Mouse (Mus musculus) heart, adult 9 months (tissue): Measurements from ENCODE around the gene Zfp354b.

Experiments
- DNase-seq, 2 experiments: peaks; one replicate each; pipeline ENCODE4 v3.0.0; 2022; ENCODE audit warnings: low spot score in 2 of 2

Gene Zfp354b

GRCm38 (mm10) chr11:50931451-50931866 lies at the start of gene Zfp354b:
TSS of gene Zfp354b (minus strand) at chr11:50931633.
- peak; percentile 81 to 84 for DNase-seq

- DNase-seq, result no peak
Measured at GRCm38 (mm10) chr11:50977216-50977615, 45.8 kb upstream of the Zfp354b start.

GRCm38 (mm10) chr11:50966230-50966629 lies 34.8 kb upstream of the Zfp354b start, which contains the start of gene Olfr1378:
TSS of gene Olfr1378 (plus strand) at chr11:50966530.
- no peak for DNase-seq

GRCm38 (mm10) chr11:50964886-50965285 lies 33.5 kb upstream of the Zfp354b start:
- peak; percentile 33 to 77 for DNase-seq

DNA sequence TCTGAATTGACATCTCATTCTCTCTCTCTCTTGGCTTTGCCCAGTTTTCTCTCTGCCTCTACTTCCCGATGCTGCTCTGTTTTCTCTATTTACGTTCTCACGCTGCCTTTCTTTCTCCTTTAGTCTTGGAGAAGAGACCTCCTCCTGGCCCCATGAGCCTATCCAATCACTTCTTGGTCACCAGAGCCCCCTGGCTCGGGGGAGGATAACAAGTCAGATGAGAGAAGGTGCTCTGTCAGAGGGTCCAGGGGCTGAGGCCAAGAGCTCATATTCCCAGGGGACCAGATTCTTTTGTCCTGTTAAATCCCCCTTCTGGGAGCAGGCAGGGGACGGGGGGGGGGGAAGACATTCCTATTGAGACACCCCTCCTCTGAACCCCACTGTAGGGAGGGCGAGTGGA lies 22.2 kb upstream of the Zfp354b start, which contains the start of gene Prop1:
TSS of gene Prop1 (minus strand) at position 101 of the 400 bp plus-strand sequence.
- no peak for DNase-seq

GRCm38 (mm10) chr11:50952290-50952689 lies 20.9 kb upstream of the Zfp354b start:
- no peak for DNase-seq

GRCm38 (mm10) chr11:50943506-50943905 lies 12.1 kb upstream of the Zfp354b start, which contains the start of gene 4933414I15Rik:
TSS of gene 4933414I15Rik (minus strand) at chr11:50943765.
- DNase-seq, result no peak

DNA sequence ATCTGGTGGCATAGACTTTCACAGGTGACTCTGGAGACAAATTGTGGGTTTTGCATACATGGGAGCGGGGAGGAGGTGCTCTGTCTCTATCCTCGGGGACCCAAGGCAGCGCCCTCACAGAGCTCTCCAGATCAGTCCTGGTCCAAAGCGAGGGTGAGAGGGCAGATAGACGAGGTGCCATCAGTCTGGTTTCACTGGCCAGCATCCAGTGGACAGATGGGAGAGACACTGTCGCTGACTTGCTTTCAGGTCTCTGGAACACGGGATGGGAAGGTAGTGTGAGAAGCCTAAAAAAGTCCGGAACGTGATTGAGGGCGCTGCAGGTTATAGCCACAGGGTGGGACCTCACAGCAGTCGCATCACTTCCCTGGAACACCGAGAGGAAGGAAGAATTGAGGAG lies 11.0 kb upstream of the Zfp354b start:
- no peak for DNase-seq

- no peak for DNase-seq
Measured at GRCm38 (mm10) chr11:50939621-50940366, 8.4 kb upstream of the Zfp354b start.

- no peak for DNase-seq
Measured at GRCm38 (mm10) chr11:50938435-50938834, 7.0 kb upstream of the Zfp354b start.

DNA sequence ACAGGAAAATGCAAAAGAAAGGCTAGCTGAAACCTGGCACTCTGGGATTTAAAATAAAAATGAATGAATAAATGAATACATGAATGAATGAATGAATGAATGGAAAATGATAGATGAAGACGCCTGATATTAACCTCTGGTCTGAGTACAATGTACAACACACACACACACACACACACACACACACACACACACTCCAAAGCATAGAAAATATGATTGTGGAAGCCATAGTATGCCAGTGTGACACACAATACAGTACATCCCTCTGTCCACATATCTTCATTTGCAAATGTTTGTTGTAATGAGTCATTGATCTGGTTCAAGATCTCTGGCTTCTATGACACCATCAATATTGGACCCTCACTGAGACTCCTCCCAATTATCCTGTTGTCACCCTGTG lies 607 bp upstream of the Zfp354b start:
- DNase-seq, result no peak

DNA sequence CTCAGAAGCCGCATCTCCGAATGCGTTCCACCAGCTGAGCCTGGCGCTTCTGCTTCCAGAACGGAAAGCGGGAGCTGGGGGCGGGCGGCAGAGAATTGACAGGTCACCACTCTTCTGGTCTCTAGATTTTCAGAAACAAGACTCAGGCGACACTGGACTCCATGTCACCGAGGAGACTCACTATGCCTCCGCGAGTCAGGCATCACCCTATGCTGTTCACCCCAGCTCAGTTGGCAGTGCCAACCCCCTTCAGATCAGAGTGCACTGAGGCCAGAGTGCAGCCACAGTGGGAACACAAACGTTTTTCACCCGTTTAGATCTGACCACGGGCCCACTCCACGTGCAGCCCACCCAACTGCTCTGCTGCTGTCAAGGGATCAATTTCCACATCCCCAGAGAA lies 412 bp downstream of the Zfp354b start:
- no peak for DNase-seq

- no peak for DNase-seq
Measured at GRCm38 (mm10) chr11:50930469-50931014, 891 bp downstream of the Zfp354b start.

DNA sequence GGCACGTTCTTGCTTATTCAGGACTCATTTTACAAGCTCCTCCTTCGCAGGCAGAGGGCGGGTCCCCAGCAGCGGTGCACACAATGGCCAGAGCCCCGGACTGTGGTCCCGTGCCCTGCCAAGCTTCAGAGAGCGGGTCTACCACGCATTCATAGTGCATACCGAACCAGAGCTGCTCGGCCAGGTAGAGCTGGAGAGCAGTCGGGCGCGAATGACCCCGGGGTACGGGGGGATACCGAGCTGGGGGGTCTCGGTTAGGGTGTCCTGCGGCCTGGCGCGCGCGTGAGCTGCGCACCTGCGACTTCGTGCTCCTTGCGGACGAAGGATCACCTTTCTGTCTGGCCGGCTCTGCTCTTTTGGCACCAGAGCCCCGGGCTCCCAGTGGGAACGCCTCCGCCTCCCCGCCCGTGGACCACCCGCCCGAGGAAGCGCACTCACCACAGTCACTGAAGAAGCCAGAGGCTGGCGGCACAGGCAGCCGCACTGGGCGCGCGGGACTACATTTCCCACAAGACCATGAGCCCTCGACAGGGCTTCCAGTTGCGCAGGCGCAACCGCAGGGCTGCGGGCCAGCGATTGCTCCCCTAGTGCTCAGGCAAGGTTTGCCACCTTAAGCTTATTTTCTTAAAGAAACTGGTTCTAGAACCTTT lies 15.6 kb downstream of the Zfp354b start, which contains the start of gene Zfp2:
TSS of gene Zfp2 (minus strand) at position 495 of the 650 bp plus-strand sequence.
- peak; percentile 88 to 89 for DNase-seq

DNA sequence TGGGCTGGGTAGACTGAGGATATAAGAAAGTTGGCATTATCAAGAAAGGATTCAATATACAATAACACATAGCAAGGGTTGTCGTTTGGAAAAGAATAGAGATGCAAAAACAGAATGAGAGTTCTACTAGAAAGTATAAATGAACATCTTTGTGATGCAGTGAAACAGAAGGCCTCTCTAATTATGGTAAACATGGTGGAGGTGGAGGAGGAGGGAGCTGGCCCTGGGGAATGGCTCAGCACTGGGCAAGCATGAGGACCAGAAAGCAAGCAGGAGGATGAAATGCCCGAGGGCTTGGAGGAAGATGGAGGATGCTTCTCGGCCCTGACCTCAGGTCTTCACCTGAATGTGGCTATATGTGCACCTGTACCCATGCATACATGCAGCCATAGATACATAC lies 17.0 kb downstream of the Zfp354b start:
- no peak for DNase-seq

- no peak for DNase-seq
Measured at GRCm38 (mm10) chr11:50913301-50913700, 18.1 kb downstream of the Zfp354b start.

DNA sequence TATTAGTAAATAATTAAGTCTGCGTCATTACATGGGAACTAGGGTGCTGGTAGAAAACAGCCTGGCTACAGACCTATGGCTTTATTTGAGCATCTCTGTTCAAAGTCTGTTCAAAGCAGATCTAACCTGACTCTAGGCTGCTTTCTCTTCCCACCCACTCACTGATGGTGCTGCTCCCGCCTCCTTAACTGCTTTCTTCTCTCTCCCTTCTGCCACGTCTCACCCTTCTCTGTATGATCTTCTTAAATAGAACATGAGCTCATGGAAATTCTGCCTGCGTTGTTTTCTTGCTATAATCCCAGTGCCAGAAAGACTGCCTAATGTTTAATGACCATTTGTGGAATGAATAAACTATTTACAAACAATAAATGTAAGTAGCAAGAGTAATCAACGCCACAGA lies 23.3 kb downstream of the Zfp354b start:
- DNase-seq, result no peak

DNA sequence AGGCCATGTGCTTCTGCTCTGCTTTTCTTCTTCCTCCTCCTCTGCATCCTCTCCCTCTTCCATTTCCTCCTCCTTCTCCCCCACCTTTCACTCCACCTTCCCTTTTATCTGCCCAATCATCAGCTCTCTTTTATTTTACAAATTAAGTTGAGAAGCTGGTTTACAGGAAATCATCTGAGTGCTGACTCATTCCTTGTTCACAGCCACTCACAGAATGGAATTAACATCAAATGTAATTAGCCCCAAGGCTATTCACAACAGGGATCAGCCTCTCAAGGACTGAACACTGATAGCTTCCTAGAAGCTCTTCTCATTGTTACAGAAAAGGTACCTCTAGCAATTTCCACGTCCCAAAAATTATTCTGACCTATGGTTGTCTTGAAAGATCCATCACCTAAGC lies 34.1 kb downstream of the Zfp354b start:
- no peak for DNase-seq

GRCm38 (mm10) chr11:50892441-50892840 lies 39.0 kb downstream of the Zfp354b start:
- DNase-seq, result no peak

- DNase-seq, result peak; percentile 89 to 90
Measured at GRCm38 (mm10) chr11:50887390-50888128, 43.9 kb downstream of the Zfp354b start, which contains the start of gene Zfp454. TSS of gene Zfp454 (minus strand) at chr11:50887651.

DNA sequence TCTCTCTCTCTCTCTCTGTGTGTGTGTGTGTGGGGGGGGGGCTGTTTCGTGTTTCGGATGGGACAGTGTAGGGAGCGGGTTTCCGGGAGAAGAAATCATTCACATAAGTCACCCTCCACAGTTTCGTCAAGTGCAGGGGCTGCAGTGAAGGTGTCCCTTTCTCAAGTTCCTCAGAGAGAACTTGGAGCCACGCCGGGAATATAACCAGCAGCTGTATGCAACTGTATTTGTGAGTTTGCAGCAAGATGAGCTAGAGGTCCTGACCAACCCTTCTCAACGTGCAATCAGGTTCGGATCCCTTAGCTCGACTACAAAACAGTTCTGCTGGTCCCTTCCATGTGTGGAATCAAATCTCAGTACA lies 44.5 kb downstream of the Zfp354b start:
- DNase-seq, result no peak
